Mouse (Mus musculus): ENCODE measurements around the gene Mroh8. TPM values are rescaled to one million over a fixed set of nuclear protein-coding genes. Genes with fewer than 3 reads are reported as not detected.

Gene Mroh8
- total RNA-seq, 1 experiment = 0.58 TPM

DNA sequence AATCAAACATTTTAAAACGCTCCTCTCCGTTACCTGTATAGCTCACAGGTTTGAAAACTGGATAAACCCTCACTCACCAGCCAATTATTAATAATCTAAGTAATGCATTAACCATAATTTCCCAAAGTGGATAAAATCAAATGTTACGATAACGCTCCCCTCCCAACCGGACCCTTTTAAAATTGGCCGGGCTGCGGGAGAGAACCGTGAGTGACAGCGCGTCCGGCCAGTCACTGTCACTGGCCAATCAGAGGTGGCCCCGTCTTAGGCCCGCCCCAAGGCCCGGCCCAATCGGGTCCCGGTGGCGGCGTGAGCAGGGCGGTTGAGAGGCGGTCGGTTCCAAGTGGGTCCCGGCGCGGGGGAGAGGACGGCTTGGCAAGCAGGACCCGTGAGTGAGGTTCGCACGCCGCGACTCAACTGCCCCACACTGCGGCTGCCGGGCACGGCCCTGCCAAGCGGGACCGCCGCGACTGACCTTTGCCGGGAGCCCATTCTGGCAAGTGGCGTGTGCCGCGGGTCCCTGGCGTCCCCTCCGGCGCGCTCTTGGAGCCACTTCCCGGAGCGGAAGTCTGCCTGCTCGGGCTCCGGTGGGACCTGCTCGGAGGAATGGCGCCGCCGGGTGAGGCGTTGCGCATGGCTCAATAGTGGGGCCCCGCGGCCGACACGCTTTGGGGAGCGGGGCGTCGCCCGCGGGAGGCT lies 483 bp downstream of the Mroh8 start, which contains the start of gene Rpn2:
Gene Rpn2, plus strand, starts transcription at position 301 of the 699 bp plus-strand sequence.
- H3K27ac ChIP-seq (ENCODE audit: insufficient read depth, low read depth, low read length, poor library complexity, severe bottlenecking) = peak within 1 kb of the TSS; percentile 70
- peaks cover 8% of the 10 kb centered on the region for H3K36me3 ChIP-seq (ENCODE audit: control insufficient read depth, insufficient read depth, low read length, poor library complexity, severe bottlenecking)
- H3K4me3 ChIP-seq (ENCODE audit: insufficient read depth in 1 of 2, low read depth in 1 of 2, low read length in 2 of 2, poor library complexity in 1 of 2, severe bottlenecking in 1 of 2) = peak within 1 kb of the TSS; percentile 89 to 94
- H3K9me3 ChIP-seq (ENCODE audit: control insufficient read depth, insufficient read depth, low read depth, low read length) = no peaks in the 10 kb centered on the region
- DNase-seq (ENCODE audit: low read depth, low spot score) = peak; percentile 91
- in situ Hi-C loops (cut with MboI; ENCODE audit: low sequenced_read_pairs in 2 of 2, unreplicated experiment in 2 of 2) = no loop called here
- H3K9ac ChIP-seq (ENCODE audit: insufficient read depth, low read depth, low read length, poor library complexity, severe bottlenecking) = peak within 1 kb of the TSS; percentile 94
- TF ChIP-seq CHD2 (IDR thresholded peaks at IDR 0.05; ENCODE audit: low read depth, low read length) (peak; percentile 88), HCFC1 (IDR thresholded peaks at IDR 0.05; ENCODE audit: borderline replicate concordance, insufficient read depth, low read length) (no peak)
- peaks cover 2 to 9% of the 10 kb centered on the region in 2 experiments; a peak in 3 of 4 replicates for H3K4me1 ChIP-seq (ENCODE audit: control insufficient read depth in 2 of 2, insufficient read depth in 2 of 2, low read length in 2 of 2, poor library complexity in 1 of 2)

DNA sequence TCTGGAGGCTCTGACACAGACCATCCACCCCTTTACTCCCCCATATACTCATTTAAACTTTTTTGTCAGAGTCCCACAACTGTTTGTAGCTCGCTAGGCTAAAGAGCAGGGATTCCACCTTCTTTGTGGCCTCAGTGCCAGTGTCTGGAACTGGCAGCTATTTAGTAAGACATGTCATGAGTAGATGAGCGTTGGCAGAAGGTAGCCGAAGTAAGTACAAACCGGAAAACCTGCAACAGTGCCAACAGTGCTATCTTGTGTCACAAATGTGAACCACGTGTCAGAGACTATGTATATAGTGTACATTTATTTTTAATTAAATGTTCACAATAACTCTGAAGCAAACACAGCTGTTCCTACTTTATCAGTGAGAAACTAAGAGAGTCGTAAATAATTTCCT lies 15.5 kb downstream of the Mroh8 start:
- DNase-seq (ENCODE audit: low read depth, low spot score) = no peak
- Histone ChIP-seq H3K9me3 (ENCODE audit: control insufficient read depth, insufficient read depth, low read depth, low read length) (no peaks in the 10 kb centered on the region), H3K36me3 (ENCODE audit: control insufficient read depth, insufficient read depth, low read length, poor library complexity, severe bottlenecking) (no peaks in the 10 kb centered on the region), H3K9ac (ENCODE audit: insufficient read depth, low read depth, low read length, poor library complexity, severe bottlenecking) (no peak overlapping the region), H3K4me1 (ENCODE audit: control insufficient read depth in 2 of 2, insufficient read depth in 2 of 2, low read length in 2 of 2, poor library complexity in 1 of 2) (peaks cover 0 to 2% of the 10 kb centered on the region in 2 experiments; a peak in 1 of 4 replicates), H3K4me3 (ENCODE audit: insufficient read depth in 1 of 2, low read depth in 1 of 2, low read length in 2 of 2, poor library complexity in 1 of 2, severe bottlenecking in 1 of 2) (no peak overlapping the region), H3K27ac (ENCODE audit: insufficient read depth, low read depth, low read length, poor library complexity, severe bottlenecking) (no peak overlapping the region)
- no peak for TF ChIP-seq CHD2 (IDR thresholded peaks at IDR 0.05; ENCODE audit: low read depth, low read length)
- TF ChIP-seq HCFC1 (IDR thresholded peaks at IDR 0.05; ENCODE audit: borderline replicate concordance, insufficient read depth, low read length) = no peak
- TF ChIP-seq MAFK (IDR thresholded peaks at IDR 0.05; ENCODE audit: insufficient read depth, low read depth, low read length) = no peak
- no peak for TF ChIP-seq ZNF384 (IDR thresholded peaks at IDR 0.05; ENCODE audit: low read depth, low read length)
- TF ChIP-seq ZC3H11A (IDR thresholded peaks at IDR 0.05; ENCODE audit: borderline replicate concordance, low read depth, low read length) = no peak
- in situ Hi-C loops (cut with MboI; ENCODE audit: low sequenced_read_pairs in 2 of 2, unreplicated experiment in 2 of 2) = no loop called here

DNA sequence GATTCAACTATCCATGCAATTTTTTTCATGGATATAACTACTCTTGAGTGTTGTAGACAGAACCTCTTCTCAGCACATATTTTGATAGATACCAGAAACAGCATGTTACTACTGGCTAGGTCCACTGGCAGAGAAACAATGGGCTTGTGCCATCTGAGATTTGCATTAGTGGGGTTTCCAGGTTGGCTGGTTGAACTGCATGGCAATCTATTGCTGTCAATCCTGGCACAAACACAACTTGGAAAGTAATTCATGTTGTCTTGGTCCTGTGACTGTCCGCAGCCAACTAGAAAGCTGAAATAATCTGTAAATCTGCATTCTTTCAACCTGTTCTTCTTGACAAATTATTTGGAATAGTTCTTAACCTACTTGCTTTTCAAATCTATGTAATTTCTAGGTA lies 16.2 kb downstream of the Mroh8 start:
- no peak for TF ChIP-seq CHD2 (IDR thresholded peaks at IDR 0.05; ENCODE audit: low read depth, low read length)
- no peak for TF ChIP-seq ZNF384 (IDR thresholded peaks at IDR 0.05; ENCODE audit: low read depth, low read length)
- no peak for TF ChIP-seq HCFC1 (IDR thresholded peaks at IDR 0.05; ENCODE audit: borderline replicate concordance, insufficient read depth, low read length)
- TF ChIP-seq ZC3H11A (IDR thresholded peaks at IDR 0.05; ENCODE audit: borderline replicate concordance, low read depth, low read length) = no peak
- no peak for TF ChIP-seq MAFK (IDR thresholded peaks at IDR 0.05; ENCODE audit: insufficient read depth, low read depth, low read length)
- in situ Hi-C loops (cut with MboI; ENCODE audit: low sequenced_read_pairs in 2 of 2, unreplicated experiment in 2 of 2) = no loop called here
- no peaks in the 10 kb centered on the region for H3K36me3 ChIP-seq (ENCODE audit: control insufficient read depth, insufficient read depth, low read length, poor library complexity, severe bottlenecking)
- H3K9me3 ChIP-seq (ENCODE audit: control insufficient read depth, insufficient read depth, low read depth, low read length) = no peaks in the 10 kb centered on the region
- H3K4me1 ChIP-seq (ENCODE audit: control insufficient read depth in 2 of 2, insufficient read depth in 2 of 2, low read length in 2 of 2, poor library complexity in 1 of 2) = peaks cover 0 to 2% of the 10 kb centered on the region in 2 experiments; a peak in 1 of 4 replicates
- H3K4me3 ChIP-seq (ENCODE audit: insufficient read depth in 1 of 2, low read depth in 1 of 2, low read length in 2 of 2, poor library complexity in 1 of 2, severe bottlenecking in 1 of 2) = no peak overlapping the region
- H3K27ac ChIP-seq (ENCODE audit: insufficient read depth, low read depth, low read length, poor library complexity, severe bottlenecking) = no peak overlapping the region
- no peak overlapping the region for H3K9ac ChIP-seq (ENCODE audit: insufficient read depth, low read depth, low read length, poor library complexity, severe bottlenecking)
- DNase-seq (ENCODE audit: low read depth, low spot score) = no peak

GRCm38 (mm10) chr2:157262506-157262905 lies 16.8 kb downstream of the Mroh8 start:
- in situ Hi-C loops (cut with MboI; ENCODE audit: low sequenced_read_pairs in 2 of 2, unreplicated experiment in 2 of 2) = no loop called here
- no peaks in the 10 kb centered on the region for H3K36me3 ChIP-seq (ENCODE audit: control insufficient read depth, insufficient read depth, low read length, poor library complexity, severe bottlenecking)

More at GRCm38 (mm10) chr2:157262506-157262905, 16.8 kb downstream of the Mroh8 start:
- no peak for DNase-seq (ENCODE audit: low read depth, low spot score)
- H3K9me3 ChIP-seq (ENCODE audit: control insufficient read depth, insufficient read depth, low read depth, low read length) = no peaks in the 10 kb centered on the region
- peaks cover 0 to 2% of the 10 kb centered on the region in 2 experiments; a peak in 1 of 4 replicates for H3K4me1 ChIP-seq (ENCODE audit: control insufficient read depth in 2 of 2, insufficient read depth in 2 of 2, low read length in 2 of 2, poor library complexity in 1 of 2)
- H3K4me3 ChIP-seq (ENCODE audit: insufficient read depth in 1 of 2, low read depth in 1 of 2, low read length in 2 of 2, poor library complexity in 1 of 2, severe bottlenecking in 1 of 2) = no peak overlapping the region
- TF ChIP-seq HCFC1 (IDR thresholded peaks at IDR 0.05; ENCODE audit: borderline replicate concordance, insufficient read depth, low read length) (no peak), MAFK (IDR thresholded peaks at IDR 0.05; ENCODE audit: insufficient read depth, low read depth, low read length) (no peak), ZC3H11A (IDR thresholded peaks at IDR 0.05; ENCODE audit: borderline replicate concordance, low read depth, low read length) (no peak), ZNF384 (IDR thresholded peaks at IDR 0.05; ENCODE audit: low read depth, low read length) (no peak), CHD2 (IDR thresholded peaks at IDR 0.05; ENCODE audit: low read depth, low read length) (no peak)
- H3K9ac ChIP-seq (ENCODE audit: insufficient read depth, low read depth, low read length, poor library complexity, severe bottlenecking) = no peak overlapping the region
- no peak overlapping the region for H3K27ac ChIP-seq (ENCODE audit: insufficient read depth, low read depth, low read length, poor library complexity, severe bottlenecking)

Measured in ES-E14 (cell line).